Mouse (Mus musculus) CH12.LX (cell line): ENCODE measurements at regions not wholly inside any gene's neighbourhood (a gene's known extent, or its start where the extent isn't known, plus 50 kb on each side); places are given as distances from the start of the nearest gene placed in this dataset.

Experiments
- DNase-seq: peaks from one replicate; pipeline ENCODE4 v3.0.0-alpha.2; 2013; ENCODE audit errors: extremely low read depth
- H3K27ac ChIP-seq: 2 replicates; pipeline ENCODE4 v1.5.1; 2012; ENCODE audit warnings: low read depth, mild to moderate bottlenecking, control low read depth, moderate library complexity; ENCODE audit not compliant: insufficient read depth
- H3K27me3 ChIP-seq: replicated peaks from 2 replicates; pipeline ENCODE3; 2012; ENCODE audit warnings: inconsistent platforms
- H3K36me3 ChIP-seq, 2 experiments: replicated peaks in 1 of 2; 2 replicates each; pipeline versions ENCODE3 to v1.6.1; 2012; ENCODE audit warnings: inconsistent platforms in 1 of 2, low read length in 1 of 2, mild to moderate bottlenecking in 1 of 2, mixed read lengths in 1 of 2, moderate library complexity in 1 of 2; ENCODE audit not compliant: control insufficient read depth in 1 of 2, insufficient read depth in 1 of 2
- H3K4me1 ChIP-seq, 2 experiments: 2 replicates each; pipeline ENCODE4 v1.6.1; 2012; ENCODE audit warnings: inconsistent platforms in 1 of 2, moderate library complexity in 1 of 2; ENCODE audit not compliant: insufficient read depth in 2 of 2, control insufficient read depth in 1 of 2
- H3K4me2 ChIP-seq: 2 replicates; pipeline ENCODE4 v1.6.1; 2012; ENCODE audit warnings: low read depth, mild to moderate bottlenecking, control low read depth; ENCODE audit not compliant: poor library complexity, insufficient read depth, severe bottlenecking
- H3K4me3 ChIP-seq, 3 experiments: fragments of 150-350 bp in 1 of 3; sonication (generic) in 1 of 3; replicated peaks in 1 of 3; 2 replicates each; pipeline versions ENCODE3 to v1.5.1; 2011 to 2012; ENCODE audit warnings: low read depth in 2 of 3, low read length in 2 of 3, mild to moderate bottlenecking in 2 of 3, moderate library complexity in 2 of 3, control low read depth in 1 of 3, improper control_type of control experiment in 1 of 3, inconsistent platforms in 1 of 3, mixed read lengths in 1 of 3; ENCODE audit not compliant: poor library complexity in 1 of 3
- H3K79me2 ChIP-seq: replicated peaks from 2 replicates; pipeline ENCODE4 v1.6.1; 2012; ENCODE audit warnings: mild to moderate bottlenecking, moderate library complexity; ENCODE audit not compliant: control insufficient read depth, poor library complexity, insufficient read depth, severe bottlenecking; ENCODE audit errors: extremely low read depth
- H3K9ac ChIP-seq: 2 replicates; pipeline ENCODE4 v1.6.1; 2012; ENCODE audit warnings: low read depth, mild to moderate bottlenecking, control low read depth, moderate library complexity; ENCODE audit not compliant: insufficient read depth
- H3K9me3 ChIP-seq: replicated peaks from 2 replicates; pipeline ENCODE3; 2012; ENCODE audit warnings: low read length, inconsistent platforms, mixed read lengths
- BHLHE40 ChIP-seq: IDR thresholded peaks from 2 replicates; pipeline ENCODE4 v1.6.1; 2011; ENCODE audit warnings: mild to moderate bottlenecking, low read depth, low read length, improper control_type of control experiment
- CHD1 ChIP-seq: IDR thresholded peaks from 2 replicates; pipeline ENCODE4 v1.6.1; 2012; ENCODE audit warnings: low read depth, low read length, improper control_type of control experiment, inconsistent platforms
- CHD2 ChIP-seq: IDR thresholded peaks from 2 replicates; pipeline ENCODE4 v1.6.1; 2011; ENCODE audit warnings: low read length, improper control_type of control experiment
- CTCF ChIP-seq, 2 experiments: IDR thresholded peaks in 1 of 2; conservative IDR thresholded peaks in 1 of 2; 2 replicates each; pipeline ENCODE4 v1.5.1; 2011 to 2012; ENCODE audit warnings: low read depth in 2 of 2, low read length in 2 of 2, improper control_type of control experiment in 1 of 2, inconsistent platforms in 1 of 2, mild to moderate bottlenecking in 1 of 2, moderate library complexity in 1 of 2
- E2F4 ChIP-seq: IDR thresholded peaks from 2 replicates; pipeline ENCODE4 v1.6.1; 2011; ENCODE audit warnings: low read depth, low read length, improper control_type of control experiment; ENCODE audit not compliant: insufficient replicate concordance
- ELF1 ChIP-seq: IDR thresholded peaks from 2 replicates; pipeline ENCODE4 v1.6.1; 2014; ENCODE audit warnings: low read depth, mild to moderate bottlenecking, inconsistent platforms, low read length, improper control_type of control experiment
- EP300 ChIP-seq: IDR thresholded peaks from 2 replicates; pipeline ENCODE4 v1.6.1; 2011; ENCODE audit warnings: low read length, improper control_type of control experiment
- ETS1 ChIP-seq: conservative IDR thresholded peaks from 2 replicates; pipeline ENCODE4 v1.6.1; 2012; ENCODE audit warnings: low read depth, mild to moderate bottlenecking, inconsistent platforms, low read length, improper control_type of control experiment, moderate library complexity
- GABPA ChIP-seq: IDR thresholded peaks from 2 replicates; pipeline ENCODE4 v1.6.1; 2012; ENCODE audit warnings: low read depth, low read length, improper control_type of control experiment, inconsistent platforms; ENCODE audit not compliant: insufficient replicate concordance
- IRF4 ChIP-seq: IDR thresholded peaks from 2 replicates; pipeline ENCODE4 v1.6.1; 2014; ENCODE audit warnings: low read depth, mild to moderate bottlenecking, inconsistent platforms, low read length, improper control_type of control experiment
- JUN ChIP-seq: IDR thresholded peaks from 2 replicates; pipeline ENCODE4 v1.6.1; 2011; ENCODE audit warnings: low read depth, mild to moderate bottlenecking, low read length, improper control_type of control experiment, moderate library complexity; ENCODE audit not compliant: insufficient read depth
- KAT2A ChIP-seq: IDR thresholded peaks from 2 replicates; pipeline ENCODE4 v1.6.1; 2012; ENCODE audit warnings: low read length, improper control_type of control experiment, inconsistent platforms; ENCODE audit not compliant: insufficient replicate concordance
- MAFK ChIP-seq: IDR thresholded peaks from 2 replicates; pipeline ENCODE4 v1.6.1; 2011; ENCODE audit warnings: low read length, improper control_type of control experiment; ENCODE audit not compliant: insufficient replicate concordance
- MAX ChIP-seq: IDR thresholded peaks from 2 replicates; pipeline ENCODE4 v1.6.1; 2011; ENCODE audit warnings: low read length, improper control_type of control experiment
- MAZ ChIP-seq: IDR thresholded peaks from 2 replicates; pipeline ENCODE4 v1.6.1; 2012; ENCODE audit warnings: low read depth, mild to moderate bottlenecking, inconsistent platforms, low read length, improper control_type of control experiment, moderate library complexity
- MXI1 ChIP-seq: IDR thresholded peaks from 2 replicates; pipeline ENCODE4 v1.6.1; 2011; ENCODE audit warnings: mild to moderate bottlenecking, low read depth, low read length, improper control_type of control experiment
- MYC ChIP-seq: IDR thresholded peaks from 2 replicates; pipeline ENCODE4 v1.6.1; 2011; ENCODE audit warnings: low read depth, mild to moderate bottlenecking, improper control_type of control experiment, low read length
- NELFE ChIP-seq: IDR thresholded peaks from 2 replicates; pipeline ENCODE4 v1.6.1; 2011; ENCODE audit warnings: low read depth, low read length, improper control_type of control experiment
- PAX5 ChIP-seq: IDR thresholded peaks from 2 replicates; pipeline ENCODE4 v1.6.1; 2012; ENCODE audit warnings: low read length, inconsistent platforms, mixed read lengths
- POLR2A ChIP-seq: IDR thresholded peaks from 2 replicates; pipeline ENCODE4 v1.6.1; 2011; ENCODE audit warnings: low read depth, mild to moderate bottlenecking, improper control_type of control experiment, low read length
- POLR2AphosphoS2 ChIP-seq: IDR thresholded peaks from 2 replicates; pipeline ENCODE4 v1.6.1; 2011; ENCODE audit warnings: low read depth, low read length, improper control_type of control experiment
- RAD21 ChIP-seq: IDR thresholded peaks from 2 replicates; pipeline ENCODE4 v1.6.1; 2011; ENCODE audit warnings: low read depth, mild to moderate bottlenecking, low read length, improper control_type of control experiment, moderate library complexity
- TBP ChIP-seq: conservative IDR thresholded peaks from 2 replicates; pipeline ENCODE4 v1.6.1; 2011; ENCODE audit warnings: low read depth, low read length, improper control_type of control experiment
- UBTF ChIP-seq: IDR thresholded peaks from 2 replicates; pipeline ENCODE4 v1.6.1; 2012; ENCODE audit warnings: low read depth, mild to moderate bottlenecking, inconsistent platforms, low read length, improper control_type of control experiment, moderate library complexity
- USF2 ChIP-seq: conservative IDR thresholded peaks from 2 replicates; pipeline ENCODE4 v1.6.1; 2011; ENCODE audit warnings: low read depth, low read length, improper control_type of control experiment
- ZKSCAN1 ChIP-seq: IDR thresholded peaks from 2 replicates; pipeline ENCODE4 v1.6.1; 2012; ENCODE audit warnings: low read depth, inconsistent platforms, low read length, improper control_type of control experiment, borderline replicate concordance
- ZMIZ1 ChIP-seq: IDR thresholded peaks from 2 replicates; pipeline ENCODE4 v1.6.1; 2012; ENCODE audit warnings: low read depth, mild to moderate bottlenecking, inconsistent platforms, low read length, improper control_type of control experiment
- ZNF384 ChIP-seq: IDR thresholded peaks from 2 replicates; pipeline ENCODE4 v1.6.1; 2012; ENCODE audit warnings: low read depth, low read length, improper control_type of control experiment, inconsistent platforms
- dilution Hi-C: fragments of 300-500 bp; cut with MboI; formaldehyde crosslinking; loops from 2 replicates; pipeline ENCODE4 v1.14.3; 2020; ENCODE audit warnings: low sequenced_read_pairs; ENCODE audit not compliant: extremely low pct_unique_long_range_greater_than_20kb, extremely low pct_ligation_motif_present
- in situ Hi-C: fragments of 300-500 bp; cut with MboI; formaldehyde crosslinking; loops from 3 replicates; pipeline ENCODE4 v1.14.3; 2019; ENCODE audit warnings: low sequenced_read_pairs, low pct_ligation_motif_present, low pct_unique_long_range_greater_than_20kb, mixed read lengths

- peaks cover 5 to 35% of the 10 kb centered on the region in 2 experiments for H3K4me1 ChIP-seq
- H3K27me3 ChIP-seq, result no peaks in the 10 kb centered on the region
- H3K36me3 ChIP-seq, result no peaks in the 10 kb centered on the region
- H3K79me2 ChIP-seq, result no peaks in the 10 kb centered on the region
- no peak overlapping the region for H3K4me2 ChIP-seq
- no peak overlapping the region for H3K9ac ChIP-seq
- in situ Hi-C loops (no loop called here), dilution Hi-C loops (no loop called here)
- H3K9me3 ChIP-seq, result peaks cover 18% of the 10 kb centered on the region
- no peak overlapping the region for H3K4me3 ChIP-seq
- no peak for TF ChIP-seq USF2
- no peak for TF ChIP-seq JUN
- TF ChIP-seq POLR2AphosphoS2, result no peak
- TF ChIP-seq EP300, result no peak
- no peak for TF ChIP-seq UBTF
- no peak for TF ChIP-seq IRF4
- TF ChIP-seq MAX, result no peak
- TF ChIP-seq ZKSCAN1, result no peak
- TF ChIP-seq TBP, result no peak
- TF ChIP-seq BHLHE40, result no peak
- no peak for TF ChIP-seq ETS1
- TF ChIP-seq MAFK, result no peak
- TF ChIP-seq MAZ, result no peak
- TF ChIP-seq E2F4, result no peak
- TF ChIP-seq RAD21, result no peak
- no peak for TF ChIP-seq CHD2
- TF ChIP-seq POLR2A, result no peak
- TF ChIP-seq ELF1, result no peak
- TF ChIP-seq ZNF384, result no peak
- no peak overlapping the region for H3K27ac ChIP-seq
- no peak for DNase-seq
Measured at GRCm38 (mm10) chr15:85671701-85672191, 63.0 kb upstream of the Ppara start.

DNA sequence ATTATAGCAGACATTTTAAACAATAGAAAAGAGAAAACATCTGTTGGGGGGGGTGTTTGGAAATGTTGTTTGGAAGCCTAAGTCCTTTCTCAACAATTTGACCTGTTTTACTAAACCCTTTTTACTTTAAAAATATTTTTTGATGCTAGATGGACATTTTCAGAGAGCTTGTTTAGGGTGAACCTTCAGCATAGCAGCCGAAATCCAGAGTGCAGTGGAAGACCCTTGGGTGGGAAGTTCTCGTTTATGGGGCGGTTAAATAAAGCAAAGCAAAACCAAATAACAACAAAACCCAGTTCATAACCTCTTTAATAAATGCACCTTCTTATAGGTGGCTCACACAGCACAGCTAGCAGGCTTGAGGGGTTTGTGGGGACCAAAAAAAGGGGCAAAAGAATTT is 62.4 kb upstream of the Ppara start:
- DNase-seq, result no peak
- H3K4me1 ChIP-seq, result peaks cover 5 to 35% of the 10 kb centered on the region in 2 experiments
- H3K4me2 ChIP-seq, result no peak overlapping the region
- no peak overlapping the region for H3K27ac ChIP-seq
- TF ChIP-seq MXI1, result no peak
- no peak for TF ChIP-seq MYC
- TF ChIP-seq CHD1, result no peak
- no peak for TF ChIP-seq MAX
- TF ChIP-seq ZMIZ1, result no peak
- TF ChIP-seq GABPA, result no peak
- no peak for TF ChIP-seq PAX5
- no peak for TF ChIP-seq UBTF
- TF ChIP-seq KAT2A, result no peak
- no peak for TF ChIP-seq ZKSCAN1
- TF ChIP-seq IRF4, result no peak
- TF ChIP-seq CTCF (conservative IDR thresholded peaks at IDR 0.05 in 1 of 2, IDR thresholded peaks at IDR 0.05 in 1 of 2; ENCODE audit: low read depth in 2 of 2, low read length in 2 of 2), result no peak
- TF ChIP-seq ETS1, result no peak
- TF ChIP-seq ELF1, result no peak
- TF ChIP-seq NELFE, result no peak
- TF ChIP-seq, all 38 proteins: peak for 0
- Histone ChIP-seq H3K27me3 (no peaks in the 10 kb centered on the region), H3K9me3 (peaks cover 18% of the 10 kb centered on the region), H3K9ac (no peak overlapping the region), H3K79me2 (no peaks in the 10 kb centered on the region), H3K4me3 (no peak overlapping the region), H3K36me3 (no peaks in the 10 kb centered on the region)
- dilution Hi-C loops (no loop called here), in situ Hi-C loops (no loop called here)
